Mouse (Mus musculus) liver, embryonic 16.5 days (tissue): Measurements from ENCODE around the gene Ubash3b. TPM values are rescaled to one million over a fixed set of nuclear protein-coding genes. Genes with fewer than 3 reads are reported as not detected.

Experiments used
- ATAC-seq: fragments of 200-750 bp; cut with Nextera tagmentation; 2 replicates; pipeline ENCODE4 v1.8.0; 2017; ENCODE audit warnings: low read depth, mild to moderate bottlenecking, moderate number of reproducible peaks, moderate library complexity
- H3K27ac ChIP-seq: fragments of 300-500 bp; sonication (generic); 2 replicates; pipeline ENCODE4 v1.5.1; 2014; ENCODE audit warnings: mild to moderate bottlenecking, low read length
- H3K27me3 ChIP-seq: fragments of 300-500 bp; sonication (generic); 2 replicates; pipeline ENCODE4 v1.6.1; 2014; ENCODE audit warnings: low read depth, low read length, mixed read lengths; ENCODE audit not compliant: control insufficient read depth, insufficient read depth
- H3K36me3 ChIP-seq: fragments of 300-500 bp; sonication (generic); 2 replicates; pipeline ENCODE4 v1.6.1; 2014; ENCODE audit warnings: mild to moderate bottlenecking; ENCODE audit not compliant: control insufficient read depth, insufficient read depth
- H3K4me1 ChIP-seq: fragments of 300-500 bp; sonication (generic); 2 replicates; pipeline ENCODE4 v1.6.1; 2014; ENCODE audit warnings: low read depth, low read length, mixed read lengths; ENCODE audit not compliant: control insufficient read depth
- H3K4me2 ChIP-seq: fragments of 300-500 bp; sonication (generic); 2 replicates; pipeline ENCODE4 v1.6.1; 2014; ENCODE audit warnings: low read depth, low read length, mixed read lengths
- H3K4me3 ChIP-seq: fragments of 300-500 bp; sonication (generic); 2 replicates; pipeline ENCODE4 v1.5.1; 2014; ENCODE audit warnings: low read depth, mild to moderate bottlenecking, low read length
- H3K9ac ChIP-seq: fragments of 300-500 bp; sonication (generic); 2 replicates; pipeline ENCODE4 v1.6.1; 2014; ENCODE audit warnings: low read depth, low read length
- H3K9me3 ChIP-seq: fragments of 300-500 bp; sonication (generic); replicated peaks from 2 replicates; pipeline ENCODE4 v1.6.1; 2016; ENCODE audit warnings: low read length; ENCODE audit not compliant: control insufficient read depth
- WGBS: fragments of 180-500 bp; shearing (Covaris S2); extraction: QIAGEN DNeasy Blood & Tissue Kit; methylation state at CpG from one replicate; pipeline ENCODE4 v1.1.7; 2014; ENCODE audit not compliant: insufficient replicate concordance; 5-methylcytosine and 5-hydroxymethylcytosine counted together
- polyA plus RNA-seq: library from polyadenylated mRNA; unstranded; fragments of >200 nt; fragmentation: Nextera tagmentation; extraction: Ambion mirVana; gene quantifications from 2 replicates; pipeline ENCODE4 v1.2.1, GENCODE M21; 2015

Ubash3b gene
- polyA plus RNA-seq, 1 experiment from 2014 or later: 4.7 TPM

DNA sequence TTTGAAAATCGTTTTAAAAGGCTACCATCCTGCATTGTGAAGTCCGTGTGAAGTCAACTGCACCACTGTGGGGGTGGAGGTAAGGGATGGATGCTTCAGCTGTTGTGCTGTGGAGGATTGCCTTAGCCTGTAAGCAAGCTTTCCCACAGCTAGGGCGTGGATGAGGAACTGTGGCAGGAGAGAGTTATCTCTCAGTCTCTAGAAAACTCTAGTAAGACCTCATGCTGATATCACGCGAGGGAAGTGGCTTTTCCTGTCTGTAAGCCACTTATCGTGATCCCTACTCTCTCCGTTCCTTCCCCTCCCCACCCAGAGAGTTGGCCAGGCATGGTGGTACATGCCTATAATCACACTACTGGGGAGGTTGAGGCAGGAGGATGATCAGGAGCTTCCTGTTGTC is 112.2 kb downstream of the Ubash3b start:
- no peaks in the 10 kb centered on the region for H3K9me3 ChIP-seq
- H3K36me3 ChIP-seq: no peaks in the 10 kb centered on the region
- WGBS: 18% methylated on average over 7 of the region's 7 CpGs
- peak; percentile 35; the same call in 1 of the 2 replicates for ATAC-seq
- no peak overlapping the region for H3K9ac ChIP-seq
- peaks cover 33% of the 10 kb centered on the region for H3K4me1 ChIP-seq
- H3K27me3 ChIP-seq: no peaks in the 10 kb centered on the region
- H3K4me2 ChIP-seq: no peak overlapping the region
- H3K27ac ChIP-seq: no peak overlapping the region
- H3K4me3 ChIP-seq: no peak overlapping the region

DNA sequence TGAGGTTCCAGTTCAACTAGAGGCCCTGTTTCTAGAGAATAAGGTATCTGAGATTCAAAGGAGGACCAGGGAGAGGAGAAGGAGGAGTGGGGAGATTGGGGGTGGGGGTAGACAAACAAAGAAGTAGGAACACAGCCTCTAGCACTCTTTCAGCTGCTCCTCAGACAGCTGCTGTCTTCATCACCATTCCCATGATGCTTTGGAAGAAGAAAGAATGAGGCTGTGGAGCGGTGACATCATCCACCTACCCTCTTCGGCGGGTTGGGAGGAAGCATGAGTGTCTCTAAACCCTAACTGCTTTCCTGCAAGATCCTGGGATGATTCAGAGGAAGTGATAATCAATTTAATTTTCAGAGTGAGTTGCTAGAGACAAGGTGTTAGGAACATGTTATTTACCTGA is 112.7 kb downstream of the Ubash3b start:
- Histone ChIP-seq H3K4me2 (no peak overlapping the region), H3K27me3 (no peaks in the 10 kb centered on the region), H3K4me1 (peaks cover 33% of the 10 kb centered on the region), H3K4me3 (no peak overlapping the region), H3K9ac (no peak overlapping the region), H3K27ac (no peak overlapping the region), H3K9me3 (no peaks in the 10 kb centered on the region), H3K36me3 (no peaks in the 10 kb centered on the region)
- no peak for ATAC-seq
- 63% methylated on average over 3 of the region's 3 CpGs for WGBS

DNA sequence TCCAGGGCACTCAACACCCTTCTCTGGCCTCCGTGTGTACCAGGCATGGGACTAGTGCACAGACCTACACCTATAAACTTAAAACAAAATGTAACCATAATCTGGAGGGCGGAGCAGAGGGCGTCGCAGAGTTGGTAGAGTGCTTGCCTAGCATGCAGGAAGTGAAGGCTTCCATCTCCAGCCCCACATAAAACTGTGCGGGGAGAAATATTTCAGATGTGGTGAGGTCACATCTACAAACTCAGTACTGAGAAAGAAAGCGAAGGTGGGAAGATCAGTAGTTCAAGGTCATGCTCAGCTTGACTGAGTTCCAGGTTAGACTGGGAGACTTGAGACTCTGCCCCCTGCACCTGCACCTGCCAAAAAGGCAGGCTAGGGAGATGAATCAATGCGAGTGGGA is 113.3 kb downstream of the Ubash3b start:
- H3K4me1 ChIP-seq: peaks cover 33% of the 10 kb centered on the region
- ATAC-seq: no peak
- no peak overlapping the region for H3K27ac ChIP-seq
- H3K36me3 ChIP-seq: no peaks in the 10 kb centered on the region
- no peak overlapping the region for H3K9ac ChIP-seq
- no peaks in the 10 kb centered on the region for H3K27me3 ChIP-seq
- H3K9me3 ChIP-seq: no peaks in the 10 kb centered on the region
- 73% methylated on average over 7 of the region's 7 CpGs for WGBS
- no peak overlapping the region for H3K4me3 ChIP-seq
- no peak overlapping the region for H3K4me2 ChIP-seq

DNA sequence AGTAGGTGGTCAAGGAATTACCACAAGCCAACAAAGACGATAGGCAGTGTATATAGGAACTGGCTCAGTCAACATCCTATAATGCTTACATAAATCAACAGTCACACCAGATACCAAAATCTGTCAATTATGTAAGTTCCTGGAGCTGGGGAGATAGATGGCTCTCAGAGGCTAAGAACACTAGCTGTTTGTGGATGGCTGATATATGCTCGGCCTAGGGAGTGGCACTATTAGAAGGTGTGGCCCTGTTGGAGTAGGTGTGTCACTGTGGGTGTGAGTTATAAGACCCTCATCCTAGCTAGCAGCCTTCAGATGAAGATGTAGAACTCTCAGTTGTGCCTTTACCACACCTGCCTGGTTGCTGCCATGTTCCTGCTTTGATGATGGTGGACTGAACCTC is 113.8 kb downstream of the Ubash3b start:
- Histone ChIP-seq H3K27ac (no peak overlapping the region), H3K4me2 (no peak overlapping the region), H3K4me1 (peaks cover 33% of the 10 kb centered on the region), H3K36me3 (no peaks in the 10 kb centered on the region), H3K27me3 (no peaks in the 10 kb centered on the region), H3K4me3 (no peak overlapping the region), H3K9me3 (no peaks in the 10 kb centered on the region), H3K9ac (no peak overlapping the region)
- peak; percentile 61; the same call in 1 of the 2 replicates for ATAC-seq
- WGBS: 33% methylated on average over 2 of the region's 2 CpGs

DNA sequence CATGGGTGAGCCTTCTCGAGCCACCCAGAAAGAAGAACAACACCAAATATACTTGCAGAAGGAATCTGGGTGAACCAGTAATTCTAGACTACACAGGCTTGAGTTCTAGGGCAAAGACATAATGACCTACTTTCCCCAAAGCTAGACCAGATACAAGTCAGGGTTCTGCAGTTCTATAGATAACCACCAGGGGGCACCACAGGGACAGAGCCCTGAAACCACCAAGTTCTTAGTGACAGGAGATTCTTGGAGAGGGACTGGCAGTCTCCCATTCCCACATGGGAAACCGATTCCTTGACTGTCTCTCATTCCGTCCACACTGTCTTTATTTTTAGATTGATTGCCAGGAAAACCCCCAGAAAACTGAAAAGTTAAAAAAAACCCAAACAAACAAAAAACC is 116.9 kb downstream of the Ubash3b start:
- Histone ChIP-seq H3K27me3 (no peaks in the 10 kb centered on the region), H3K36me3 (no peaks in the 10 kb centered on the region), H3K9ac (no peak overlapping the region), H3K9me3 (no peaks in the 10 kb centered on the region), H3K4me2 (no peak overlapping the region), H3K4me1 (peaks cover 18% of the 10 kb centered on the region), H3K27ac (no peak overlapping the region), H3K4me3 (no peak overlapping the region)
- no peak for ATAC-seq
- 12% methylated on average over 3 of the region's 3 CpGs for WGBS

DNA sequence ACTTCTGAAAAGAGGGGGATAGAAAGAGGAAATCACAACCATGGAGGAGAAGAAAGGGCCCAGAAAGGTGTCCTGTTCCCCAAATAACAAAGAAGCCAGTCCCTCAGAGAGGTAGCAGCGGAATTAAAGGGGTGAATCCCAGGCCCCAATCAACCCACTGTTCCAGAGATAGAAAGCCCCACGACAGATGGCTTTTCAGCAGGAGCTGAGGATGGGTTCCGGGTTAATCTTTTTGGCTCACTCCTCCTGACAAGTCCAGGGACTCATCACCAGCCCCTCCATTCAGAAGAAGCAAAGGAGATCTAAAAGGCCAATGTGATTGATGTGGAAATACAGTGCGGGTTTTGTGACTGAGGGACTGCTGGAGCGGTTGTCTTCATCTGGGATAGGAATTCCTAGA is 117.9 kb downstream of the Ubash3b start:
- 76% methylated on average over 5 of the region's 5 CpGs for WGBS
- no peak for ATAC-seq
- H3K4me2 ChIP-seq: no peak overlapping the region

DNA sequence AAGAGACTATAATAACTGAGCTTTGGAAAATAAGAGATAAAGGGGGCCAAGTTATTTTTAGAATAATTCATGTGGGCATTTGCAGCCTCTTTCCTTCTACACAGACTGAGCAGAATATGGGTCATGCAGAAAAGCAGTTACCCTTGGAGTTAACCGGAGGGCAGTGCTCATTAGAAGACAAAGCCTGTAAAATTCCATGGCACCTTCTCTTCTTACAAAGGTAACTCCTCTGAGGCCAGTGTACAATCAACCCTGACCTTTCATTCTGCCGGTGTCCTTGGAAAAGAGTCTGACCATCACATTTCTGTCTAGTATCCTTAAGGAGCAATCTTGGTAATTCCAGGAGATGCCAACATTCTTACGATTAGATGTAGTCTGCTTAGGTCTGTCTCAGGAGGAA is 120.1 kb downstream of the Ubash3b start:
- H3K9ac ChIP-seq: no peak overlapping the region
- H3K4me3 ChIP-seq: no peak overlapping the region
- no peak overlapping the region for H3K27ac ChIP-seq
- no peak for ATAC-seq
- WGBS: 65% methylated on average over 3 of the region's 3 CpGs
- no peak overlapping the region for H3K4me2 ChIP-seq
- H3K4me1 ChIP-seq: no peaks in the 10 kb centered on the region
- no peaks in the 10 kb centered on the region for H3K9me3 ChIP-seq
- H3K27me3 ChIP-seq: no peaks in the 10 kb centered on the region
- H3K36me3 ChIP-seq: no peaks in the 10 kb centered on the region

More for the DNA sequence above, 117.9 kb downstream of the Ubash3b start:
- Histone ChIP-seq H3K36me3 (no peaks in the 10 kb centered on the region), H3K4me3 (no peak overlapping the region), H3K9me3 (no peaks in the 10 kb centered on the region), H3K27ac (no peak overlapping the region), H3K9ac (no peak overlapping the region), H3K27me3 (no peaks in the 10 kb centered on the region), H3K4me1 (peaks cover 10% of the 10 kb centered on the region)

DNA sequence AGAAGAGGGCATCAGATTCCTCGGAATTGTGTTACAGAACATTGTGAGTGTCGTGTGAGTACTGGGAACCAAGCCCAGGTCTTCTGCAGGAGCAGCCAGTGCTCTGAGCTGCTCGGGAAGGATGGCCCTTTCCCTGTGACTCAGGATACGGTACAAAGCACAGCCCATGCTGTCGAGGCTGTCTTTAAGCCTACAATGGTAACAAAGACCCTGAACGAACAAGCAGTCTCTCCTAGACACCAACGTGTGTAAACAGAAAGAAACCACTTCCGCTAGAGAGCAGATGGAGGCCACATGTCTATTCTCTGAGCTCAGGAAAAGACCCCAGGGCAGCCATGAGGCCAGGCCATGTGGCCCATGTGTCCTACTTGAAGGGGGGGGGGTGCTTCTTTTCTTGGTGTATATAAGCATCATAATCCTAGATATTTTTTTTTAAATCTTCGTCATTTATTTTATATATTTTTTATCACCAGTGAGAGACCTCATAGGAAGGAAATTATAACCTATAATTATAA is 123.3 kb downstream of the Ubash3b start:
- Histone ChIP-seq H3K4me1 (no peaks in the 10 kb centered on the region), H3K27ac (no peak overlapping the region), H3K4me2 (no peak overlapping the region), H3K4me3 (no peak overlapping the region), H3K9me3 (no peaks in the 10 kb centered on the region), H3K9ac (no peak overlapping the region), H3K36me3 (no peaks in the 10 kb centered on the region), H3K27me3 (no peaks in the 10 kb centered on the region)
- ATAC-seq: no peak
- WGBS: 57% methylated on average over 9 of the region's 9 CpGs

DNA sequence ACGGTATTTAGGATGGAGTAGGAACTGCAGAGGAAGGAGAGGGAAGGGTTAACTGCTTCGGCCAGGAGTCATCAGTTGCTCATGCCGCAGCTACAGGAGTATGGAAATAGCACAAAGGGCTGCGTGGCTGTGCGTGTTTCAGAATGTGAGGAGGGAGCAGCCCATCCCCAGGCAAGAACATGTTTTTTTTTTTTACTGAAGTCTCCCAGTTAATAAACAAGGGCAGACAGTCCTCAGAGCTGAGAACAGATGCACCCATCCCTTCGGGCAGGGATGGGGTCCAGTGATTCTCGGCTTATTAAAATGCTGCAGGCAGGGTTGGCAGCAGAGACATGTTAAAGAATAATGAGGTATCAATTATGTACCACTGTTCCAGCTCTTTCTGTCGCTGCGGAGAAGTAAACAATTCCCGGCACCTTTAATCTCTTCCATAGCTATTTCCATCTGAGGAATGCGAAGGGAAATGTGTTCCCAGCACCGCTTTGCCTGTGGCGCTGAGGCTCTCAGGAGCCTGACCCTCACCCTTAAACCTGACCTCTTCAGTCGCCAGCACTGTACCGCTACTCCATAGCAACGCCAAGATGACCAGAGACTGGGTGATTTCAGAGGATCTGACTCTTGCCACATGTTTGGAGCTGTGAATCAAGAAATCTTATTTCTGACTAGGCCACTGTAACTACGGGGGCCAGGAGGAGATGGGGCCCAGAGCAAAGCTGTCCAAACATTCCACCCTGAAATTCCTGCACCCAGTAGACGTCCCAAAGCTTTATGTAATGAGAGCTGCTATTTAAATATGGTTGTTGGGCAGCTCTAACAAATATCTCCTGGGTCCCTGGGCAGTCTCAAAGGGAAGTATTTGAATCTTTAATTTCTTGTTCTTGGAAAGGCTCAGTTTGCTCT is 129.7 kb downstream of the Ubash3b start:
- H3K36me3 ChIP-seq: no peaks in the 10 kb centered on the region
- no peak for ATAC-seq
- H3K9me3 ChIP-seq: no peaks in the 10 kb centered on the region
- no peaks in the 10 kb centered on the region for H3K27me3 ChIP-seq
- 70% methylated on average over 18 of the region's 18 CpGs for WGBS
- H3K9ac ChIP-seq: no peak overlapping the region
- H3K4me2 ChIP-seq: no peak overlapping the region
- no peaks in the 10 kb centered on the region for H3K4me1 ChIP-seq
- H3K4me3 ChIP-seq: no peak overlapping the region
- no peak overlapping the region for H3K27ac ChIP-seq
